Mouse (Mus musculus): ENCODE data around the gene Mcm10. TPM values are rescaled to one million over a fixed set of nuclear protein-coding genes. Genes with fewer than 3 reads are reported as not detected.

The Mcm10 gene
- 1.4 and 2.0 TPM in 2 replicates for polyA plus RNA-seq (2012; rRNA removed)

DNA sequence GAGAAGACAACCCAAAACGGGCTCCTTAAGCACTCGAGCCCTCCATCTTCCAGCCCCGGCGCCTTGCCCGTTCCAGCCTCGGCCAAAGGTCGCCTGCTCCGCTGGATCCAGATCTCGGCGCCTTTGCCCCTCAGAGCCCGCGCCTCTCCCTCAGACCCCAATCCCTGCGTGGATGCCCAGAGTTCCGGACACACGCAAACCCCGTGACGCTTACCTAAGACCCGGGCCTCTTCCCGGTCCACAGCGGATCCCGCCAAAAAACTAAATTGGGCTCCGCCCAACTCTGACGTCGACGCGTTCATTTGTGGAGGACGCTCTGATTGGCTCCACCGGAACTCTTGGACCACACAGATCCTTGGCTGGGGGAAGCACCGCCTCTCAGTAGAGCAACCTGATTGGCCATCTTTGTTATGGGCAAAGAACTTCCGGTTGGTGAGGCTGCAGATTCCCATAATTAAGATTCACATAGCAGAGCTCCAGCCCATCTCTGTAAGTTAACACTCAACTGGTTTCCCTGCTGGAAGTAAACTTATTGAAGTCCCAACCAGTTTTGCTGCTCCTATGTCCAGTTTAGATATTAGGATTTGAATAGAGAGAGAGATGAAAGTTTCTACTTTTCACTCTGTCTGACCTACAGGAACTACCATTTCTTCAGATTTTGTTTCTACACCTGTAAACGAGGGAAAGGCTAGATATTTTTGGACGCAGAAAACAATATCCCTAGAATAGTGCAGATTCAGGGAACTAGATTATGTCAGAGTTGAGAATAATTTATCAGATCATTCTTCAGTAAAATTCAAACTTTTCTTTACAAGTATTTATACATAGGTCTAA is at the start of gene Mcm10:
TSS of gene Mcm10 (minus strand) at position 301 of the 834 bp plus-strand sequence.
- H3K4me3 ChIP-seq (replicated peaks; ENCODE audit: insufficient read depth, low read depth, low read length): peak within 1 kb of the TSS; percentile 54
- H3K27me3 ChIP-seq (ENCODE audit: control insufficient read depth, insufficient read depth, low read length): no peaks in the 10 kb centered on the region; the same call in 1 of the 2 replicates
- 4% methylated on average over 32 of the region's 32 CpGs for WGBS
- no peak within 1 kb of the TSS for H3K27ac ChIP-seq (ENCODE audit: insufficient read depth, low read length)
- TF ChIP-seq CTCF (IDR thresholded peaks at IDR 0.05; ENCODE audit: borderline replicate concordance, insufficient read depth, low read depth, low read length) (no peak), POLR2A (IDR thresholded peaks at IDR 0.05; ENCODE audit: borderline replicate concordance, insufficient read depth, low read length) (no peak)
- H3K4me1 ChIP-seq (ENCODE audit: control insufficient read depth, insufficient read depth, low read length): no peaks in the 10 kb centered on the region
- peak; percentile 85 to 87 for DNase-seq

DNA sequence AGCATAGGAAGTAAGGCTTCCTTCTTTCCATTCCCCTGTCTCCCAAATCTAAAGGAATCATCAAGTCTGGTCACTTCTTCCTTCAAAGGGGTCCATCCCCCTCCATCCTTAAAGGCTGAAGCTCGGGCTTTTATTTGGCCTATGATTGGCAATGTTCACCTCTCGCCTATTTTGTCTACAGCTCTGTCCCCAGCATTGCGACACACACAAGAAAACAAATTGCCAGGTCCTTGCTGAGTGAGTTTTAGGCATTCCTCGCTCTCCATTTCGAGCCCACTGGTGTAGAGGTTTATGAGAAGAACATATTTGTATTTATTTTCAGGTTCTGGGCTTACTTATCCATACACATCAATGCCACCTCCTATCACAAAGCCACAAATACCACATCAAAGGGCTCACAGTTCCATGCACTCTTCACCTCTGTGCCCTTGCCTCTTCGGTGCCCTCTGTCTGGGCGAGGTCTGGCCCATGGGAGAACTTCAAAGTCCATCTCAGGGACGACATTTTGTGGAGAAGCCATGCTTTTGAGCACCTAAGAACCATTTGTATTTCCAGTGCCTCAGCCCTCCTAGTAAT is 48.6 kb upstream of the Mcm10 start:
- WGBS: 95% methylated on average over 8 of the region's 8 CpGs
- DNase-seq: no peak
- Histone ChIP-seq H3K27ac (ENCODE audit: insufficient read depth, low read length) (no peak overlapping the region), H3K27me3 (ENCODE audit: control insufficient read depth, insufficient read depth, low read length) (no peaks in the 10 kb centered on the region; the same call in 1 of the 2 replicates), H3K4me3 (replicated peaks; ENCODE audit: insufficient read depth, low read depth, low read length) (no peak overlapping the region), H3K4me1 (ENCODE audit: control insufficient read depth, insufficient read depth, low read length) (no peaks in the 10 kb centered on the region; the same call in 1 of the 2 replicates)
- TF ChIP-seq CTCF (IDR thresholded peaks at IDR 0.05; ENCODE audit: borderline replicate concordance, insufficient read depth, low read depth, low read length) (no peak), POLR2A (IDR thresholded peaks at IDR 0.05; ENCODE audit: borderline replicate concordance, insufficient read depth, low read length) (no peak)

DNA sequence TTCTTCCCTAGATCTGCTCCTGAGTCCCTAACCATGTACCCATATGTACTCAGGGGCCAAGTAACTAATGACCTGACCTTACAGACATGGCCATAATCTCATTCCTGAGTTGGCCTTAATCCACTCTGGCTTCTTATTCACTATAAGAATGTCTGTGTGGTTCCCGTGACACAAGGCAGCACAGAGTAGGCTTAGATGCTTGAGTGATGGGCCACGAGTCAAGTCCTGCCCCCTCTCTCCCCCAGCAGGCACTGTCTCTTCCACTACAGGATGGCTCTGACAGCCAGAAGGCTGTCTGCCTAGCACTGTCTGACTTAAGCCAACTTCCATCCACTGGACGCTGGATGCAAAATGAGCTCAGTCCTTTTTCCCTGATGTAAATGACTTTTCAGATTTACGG is 47.4 kb upstream of the Mcm10 start:
- Histone ChIP-seq H3K27me3 (ENCODE audit: control insufficient read depth, insufficient read depth, low read length) (no peaks in the 10 kb centered on the region; the same call in 1 of the 2 replicates), H3K4me1 (ENCODE audit: control insufficient read depth, insufficient read depth, low read length) (no peaks in the 10 kb centered on the region; the same call in none of the 2 replicates), H3K27ac (ENCODE audit: insufficient read depth, low read length) (no peak overlapping the region), H3K4me3 (replicated peaks; ENCODE audit: insufficient read depth, low read depth, low read length) (no peak overlapping the region)
- DNase-seq: no peak
- TF ChIP-seq POLR2A (IDR thresholded peaks at IDR 0.05; ENCODE audit: borderline replicate concordance, insufficient read depth, low read length): no peak
- no peak for TF ChIP-seq CTCF (IDR thresholded peaks at IDR 0.05; ENCODE audit: borderline replicate concordance, insufficient read depth, low read depth, low read length)
- WGBS: 86% methylated on average over 4 of the region's 4 CpGs

DNA sequence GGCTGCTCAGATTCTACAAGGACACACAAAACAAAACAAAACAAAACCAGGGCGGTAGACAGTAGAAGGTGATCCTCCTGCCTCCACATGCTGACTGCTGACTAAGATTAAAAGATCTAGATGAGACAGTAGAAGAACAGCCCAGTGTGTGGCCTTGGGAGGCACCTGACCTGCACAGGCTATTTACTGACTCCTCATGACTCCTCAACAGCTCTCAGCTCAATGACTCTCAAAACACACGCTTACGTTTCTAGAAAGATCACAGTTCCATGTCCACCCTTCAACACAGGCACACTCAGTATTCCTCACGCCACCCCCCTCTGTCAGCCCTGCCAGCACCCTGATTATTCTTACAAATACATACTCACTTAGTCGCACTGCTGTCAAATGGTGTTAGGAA is 45.8 kb upstream of the Mcm10 start:
- H3K27me3 ChIP-seq (ENCODE audit: control insufficient read depth, insufficient read depth, low read length): no peaks in the 10 kb centered on the region; the same call in 1 of the 2 replicates
- no peak for TF ChIP-seq POLR2A (IDR thresholded peaks at IDR 0.05; ENCODE audit: borderline replicate concordance, insufficient read depth, low read length)
- TF ChIP-seq CTCF (IDR thresholded peaks at IDR 0.05; ENCODE audit: borderline replicate concordance, insufficient read depth, low read depth, low read length): no peak

DNA sequence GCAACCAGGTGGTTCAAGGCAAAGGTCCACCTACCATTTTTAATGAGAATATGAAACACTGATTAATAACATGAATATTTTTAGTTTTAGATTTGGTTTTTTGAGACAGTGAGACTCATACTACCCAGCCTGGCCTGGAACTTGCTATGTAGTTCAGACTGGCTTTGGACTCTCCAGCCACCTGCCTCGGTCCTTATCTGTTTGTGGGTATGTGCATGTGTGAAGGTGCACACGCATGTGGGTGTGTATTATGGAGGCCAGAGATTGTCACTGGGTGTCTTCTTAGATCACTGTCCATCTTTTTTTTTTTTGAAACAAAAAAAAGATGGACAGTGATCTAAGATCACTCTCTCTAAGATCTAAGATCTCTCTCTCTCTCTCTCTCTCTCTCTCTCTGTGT is 38.0 kb upstream of the Mcm10 start:
- DNase-seq: no peak
- TF ChIP-seq POLR2A (IDR thresholded peaks at IDR 0.05; ENCODE audit: borderline replicate concordance, insufficient read depth, low read length): no peak
- no peak for TF ChIP-seq CTCF (IDR thresholded peaks at IDR 0.05; ENCODE audit: borderline replicate concordance, insufficient read depth, low read depth, low read length)
- 89% methylated on average over 2 of the region's 2 CpGs for WGBS
- no peaks in the 10 kb centered on the region; the same call in 1 of the 2 replicates for H3K4me1 ChIP-seq (ENCODE audit: control insufficient read depth, insufficient read depth, low read length)
- no peak overlapping the region for H3K4me3 ChIP-seq (replicated peaks; ENCODE audit: insufficient read depth, low read depth, low read length)
- no peak overlapping the region for H3K27ac ChIP-seq (ENCODE audit: insufficient read depth, low read length)
- H3K27me3 ChIP-seq (ENCODE audit: control insufficient read depth, insufficient read depth, low read length): no peaks in the 10 kb centered on the region

More for the DNA sequence above, 45.8 kb upstream of the Mcm10 start:
- DNase-seq: no peak
- Histone ChIP-seq H3K27ac (ENCODE audit: insufficient read depth, low read length) (no peak overlapping the region), H3K4me1 (ENCODE audit: control insufficient read depth, insufficient read depth, low read length) (no peaks in the 10 kb centered on the region; the same call in 1 of the 2 replicates), H3K4me3 (replicated peaks; ENCODE audit: insufficient read depth, low read depth, low read length) (no peak overlapping the region)
- 89% methylated on average over 5 of the region's 5 CpGs for WGBS

DNA sequence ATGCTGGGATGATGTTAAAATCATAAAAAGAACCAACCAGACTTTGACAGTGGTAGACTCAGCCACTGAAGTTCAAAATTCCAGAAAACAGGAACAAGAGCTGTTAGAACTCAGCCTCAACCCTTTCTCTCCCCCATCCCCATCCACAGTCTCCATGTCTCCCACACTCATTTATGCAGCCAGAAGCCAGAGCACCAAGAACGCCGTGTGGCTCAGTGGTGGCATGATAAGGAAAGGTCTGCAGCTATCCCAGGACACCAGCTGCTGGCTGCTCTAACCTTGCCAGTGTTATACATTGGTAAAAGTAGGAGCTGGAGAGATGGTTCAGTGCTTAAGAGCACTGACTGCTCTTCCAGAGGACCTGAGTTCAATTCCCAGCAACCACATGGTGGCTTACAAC is 34.4 kb upstream of the Mcm10 start:
- WGBS: 97% methylated on average over 2 of the region's 2 CpGs
- no peaks in the 10 kb centered on the region for H3K4me1 ChIP-seq (ENCODE audit: control insufficient read depth, insufficient read depth, low read length)
- no peaks in the 10 kb centered on the region for H3K27me3 ChIP-seq (ENCODE audit: control insufficient read depth, insufficient read depth, low read length)
- DNase-seq: no peak
- no peak overlapping the region for H3K27ac ChIP-seq (ENCODE audit: insufficient read depth, low read length)
- H3K4me3 ChIP-seq (replicated peaks; ENCODE audit: insufficient read depth, low read depth, low read length): no peak overlapping the region
- TF ChIP-seq CTCF (IDR thresholded peaks at IDR 0.05; ENCODE audit: borderline replicate concordance, insufficient read depth, low read depth, low read length): no peak
- no peak for TF ChIP-seq POLR2A (IDR thresholded peaks at IDR 0.05; ENCODE audit: borderline replicate concordance, insufficient read depth, low read length)

DNA sequence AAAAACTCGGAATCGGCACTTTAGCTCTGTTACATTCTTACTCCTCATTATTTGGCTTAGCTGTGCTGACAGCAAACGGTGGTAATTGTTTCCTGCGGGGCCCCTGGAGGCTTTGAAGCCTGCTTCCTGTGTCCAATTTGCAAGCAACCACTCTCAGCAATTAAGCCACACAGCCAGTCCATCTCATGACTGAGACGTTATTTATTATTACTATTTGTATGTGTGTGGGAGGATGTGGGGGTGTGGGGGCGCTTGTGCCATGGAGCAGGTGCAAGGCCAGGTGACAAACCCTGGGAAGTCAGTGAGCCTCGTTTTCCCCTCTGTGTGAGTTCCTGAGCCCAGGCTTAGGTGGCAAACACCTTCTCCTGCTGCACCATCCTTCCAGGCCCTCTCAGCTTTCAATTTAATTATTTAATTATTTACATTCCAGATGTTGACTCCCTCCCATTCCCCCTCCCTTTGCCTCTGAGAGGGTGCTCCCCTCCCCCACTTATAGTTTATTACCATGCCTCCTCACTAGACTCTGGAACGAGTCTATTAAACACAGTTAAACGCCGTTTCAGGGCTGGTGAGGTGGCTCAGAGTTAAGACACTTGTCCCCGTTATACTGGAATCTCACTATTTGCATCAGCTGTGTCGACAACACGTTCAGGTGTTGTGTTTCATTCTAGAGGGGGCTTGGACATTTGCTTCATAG is 32.8 kb upstream of the Mcm10 start:
- WGBS: 62% methylated on average over 13 of the region's 13 CpGs
- Histone ChIP-seq H3K27me3 (ENCODE audit: control insufficient read depth, insufficient read depth, low read length) (no peaks in the 10 kb centered on the region), H3K4me3 (replicated peaks; ENCODE audit: insufficient read depth, low read depth, low read length) (no peak overlapping the region), H3K4me1 (ENCODE audit: control insufficient read depth, insufficient read depth, low read length) (no peaks in the 10 kb centered on the region), H3K27ac (ENCODE audit: insufficient read depth, low read length) (no peak overlapping the region)
- DNase-seq: no peak
- TF ChIP-seq POLR2A (IDR thresholded peaks at IDR 0.05; ENCODE audit: borderline replicate concordance, insufficient read depth, low read length) (no peak), CTCF (IDR thresholded peaks at IDR 0.05; ENCODE audit: borderline replicate concordance, insufficient read depth, low read depth, low read length) (no peak)
